Mouse (Mus musculus): ENCODE data around the gene Coa7.

- TF ChIP-seq CTCF (IDR thresholded peaks at IDR 0.05; ENCODE audit: control insufficient read depth, insufficient read depth, insufficient read length) (no peak), MAX (IDR thresholded peaks at IDR 0.05) (no peak), USF1 (IDR thresholded peaks at IDR 0.05; ENCODE audit: low read depth) (no peak)
Observed at GRCm38 (mm10) chr4:108349064-108349463, 21.1 kb downstream of the Coa7 start.

Data from C2C12 (cell line).